Comparison of ENCODE assay signal across 16 mouse cellular contexts in genomic region chr12:86046776-86047175, GRCm38 (mm10).
"Had no signal": no experiment of that assay in that cellular context is flagged by ENCODE, and none has a peak within 500 bp of the region (broad histone marks: within the 10 kb centered on the region; RNA-seq: fewer than 3 reads in every experiment).

No protein-coding gene starts in this region.

- ATAC-seq: midbrain, embryonic 15.5 days had no signal

- H3K27ac ChIP-seq: kidney, embryonic 15.5 days; left cerebral cortex, adult 2 months; liver, embryonic 13.5 days; midbrain, embryonic 12.5 days; midbrain, embryonic 15.5 days; neural tube, embryonic 13.5 days; stomach, postnatal 0 days had no signal

- H3K36me3 ChIP-seq: midbrain, embryonic 15.5 days had no signal

- DNase-seq: kidney, adult 11 months; kidney, adult 8-10 months; kidney, postnatal 10 days; kidney, postnatal 36 days; layer of hippocampus, postnatal 36 days; liver, embryonic 13.5 days; lung, adult 2 months; lung, postnatal 14 days; lung, postnatal 4 days; retina, postnatal 1 day had no signal

- H3K4me1 ChIP-seq: midbrain, embryonic 15.5 days had no signal

- H3K27me3 ChIP-seq: kidney, embryonic 15.5 days; liver, embryonic 13.5 days; midbrain, embryonic 12.5 days; midbrain, embryonic 15.5 days; neural tube, embryonic 13.5 days had no signal

- H3K4me3 ChIP-seq: kidney, embryonic 15.5 days; left cerebral cortex, adult 2 months; liver, embryonic 13.5 days; midbrain, embryonic 12.5 days; midbrain, embryonic 15.5 days; neural tube, embryonic 13.5 days had no signal
